Mouse (Mus musculus): ENCODE measurements at regions not wholly inside any gene's neighbourhood (a gene's known extent, or its start where the extent isn't known, plus 50 kb on each side); places are given as distances from the start of the nearest gene placed in this dataset.

DNA sequence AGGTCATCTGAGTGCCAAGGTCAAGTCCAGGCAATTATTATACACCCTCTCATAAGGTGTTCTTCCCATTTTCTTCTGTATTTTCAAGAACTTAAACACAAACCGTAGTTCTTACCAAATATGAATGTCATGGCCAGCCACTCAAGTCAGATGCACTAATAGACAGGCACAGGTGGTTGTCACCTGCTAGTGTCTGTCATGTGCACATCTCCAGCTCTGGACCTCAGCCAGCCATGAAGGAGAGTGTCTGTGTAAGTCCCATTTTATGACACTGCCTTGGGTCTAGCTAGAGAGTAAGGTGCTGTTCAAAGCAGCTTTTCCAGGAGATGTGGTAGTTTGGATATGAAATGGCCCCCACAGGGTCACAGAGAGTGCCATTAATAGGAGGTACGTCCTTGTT is 68.5 kb upstream of the Igfbp3 start:
- TF ChIP-seq CTCF (conservative IDR thresholded peaks at IDR 0.05; ENCODE audit: low read length) (no peak), NANOG (IDR thresholded peaks at IDR 0.05; ENCODE audit: borderline replicate concordance, low read length) (no peak), POU5F1 (IDR thresholded peaks at IDR 0.05; ENCODE audit: borderline replicate concordance, low read length) (no peak)
